Mouse (Mus musculus) MN1 (cell line): ENCODE measurements at regions not wholly inside any gene's neighbourhood (a gene's known extent, or its start where the extent isn't known, plus 50 kb on each side); places are given as distances from the start of the nearest gene placed in this dataset.
"Not testable (repeated sequence)": the region's sequence is repeated elsewhere in the genome, so short reads cannot be mapped to it uniquely, and the experiment has no call there.

Source experiments
- DNase-seq: peaks from one replicate; pipeline ENCODE4 v3.0.0-alpha.2; 2016; ENCODE audit warnings: low spot score

DNA sequence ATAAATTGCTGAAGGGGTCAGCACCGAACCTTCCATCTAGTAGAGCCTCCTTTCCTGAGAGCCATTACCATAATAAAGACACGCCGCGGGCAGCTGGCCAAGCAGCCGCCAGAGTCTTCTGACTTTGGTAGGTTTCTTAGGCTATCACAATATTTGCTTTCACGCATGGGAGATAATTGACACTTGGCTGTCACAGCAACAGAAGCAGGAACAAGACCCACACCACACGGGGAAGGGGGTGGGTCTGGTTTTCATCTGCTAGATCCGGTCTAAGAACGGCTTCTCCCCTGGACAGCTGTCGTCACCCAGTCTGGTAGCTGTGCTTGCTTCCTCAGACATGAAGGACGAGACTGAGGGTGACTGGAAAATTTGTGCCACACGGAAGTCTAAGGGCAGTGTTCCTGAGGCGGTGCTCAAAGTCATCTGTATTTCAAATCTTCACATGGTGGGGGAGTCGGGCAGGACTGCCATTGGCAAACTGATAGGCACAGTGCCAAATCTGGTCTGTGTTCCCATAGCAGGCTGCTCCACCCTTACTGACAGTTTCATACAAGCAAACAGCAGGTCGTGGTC lies 188.9 kb upstream of the Gm10131 start:
- DNase-seq = peak; percentile 97

GRCm38 (mm10) chr8:34294721-34295120 lies 183.2 kb upstream of the Gm10131 start:
- DNase-seq = no peak

- DNase-seq = no peak
Observed at GRCm38 (mm10) chr8:34290670-34291069, 179.1 kb upstream of the Gm10131 start.

DNA sequence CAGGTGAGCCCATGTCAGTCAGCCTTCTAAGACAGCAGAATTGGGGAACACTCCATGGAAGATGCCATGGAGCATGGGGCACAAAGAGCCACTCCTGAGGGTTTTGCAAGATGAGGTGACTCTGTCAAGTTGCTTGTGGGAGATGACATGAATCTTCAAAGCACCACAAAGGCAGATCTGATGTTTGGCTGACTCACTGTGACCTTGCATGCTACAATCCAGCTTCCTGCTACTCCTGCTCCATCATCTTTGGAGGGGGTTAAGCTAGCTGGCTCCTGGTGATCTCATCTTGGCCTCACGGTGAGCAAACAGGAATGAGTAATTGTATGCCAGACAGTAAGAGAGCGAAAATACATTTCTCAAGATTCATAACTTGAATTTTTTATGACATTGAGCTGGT lies 176.3 kb upstream of the Gm10131 start:
- peak; percentile 38 for DNase-seq

- DNase-seq = no peak
Observed at GRCm38 (mm10) chr8:34284576-34284975, 173.0 kb upstream of the Gm10131 start.

- peak; percentile 52 for DNase-seq
Observed at GRCm38 (mm10) chr8:34280433-34280832, 168.9 kb upstream of the Gm10131 start.

GRCm38 (mm10) chr8:34275977-34276660 lies 164.6 kb upstream of the Gm10131 start:
- DNase-seq = peak; percentile 42

DNA sequence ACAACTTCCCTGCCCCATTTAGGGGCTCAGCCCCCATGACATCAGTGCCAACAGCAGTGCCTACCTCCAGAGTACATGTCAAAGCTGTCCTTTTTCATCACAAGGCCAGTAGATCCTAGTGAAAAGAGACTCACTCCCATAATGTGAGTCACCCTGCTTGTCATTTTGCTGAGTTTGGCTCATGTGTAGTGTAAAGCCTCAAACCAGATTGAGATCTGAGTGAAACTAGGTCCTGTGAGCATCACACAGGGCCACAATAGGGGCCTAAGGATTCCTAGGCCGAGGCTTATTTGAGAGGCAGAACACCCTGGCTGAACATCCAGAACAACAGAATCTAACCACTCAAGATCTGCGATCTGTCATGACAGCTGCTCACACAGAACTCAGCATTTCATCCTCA lies 163.3 kb upstream of the Gm10131 start:
- DNase-seq = not testable (repeated sequence)

- no peak for DNase-seq
Observed at GRCm38 (mm10) chr8:34274171-34274570, 162.6 kb upstream of the Gm10131 start.

DNA sequence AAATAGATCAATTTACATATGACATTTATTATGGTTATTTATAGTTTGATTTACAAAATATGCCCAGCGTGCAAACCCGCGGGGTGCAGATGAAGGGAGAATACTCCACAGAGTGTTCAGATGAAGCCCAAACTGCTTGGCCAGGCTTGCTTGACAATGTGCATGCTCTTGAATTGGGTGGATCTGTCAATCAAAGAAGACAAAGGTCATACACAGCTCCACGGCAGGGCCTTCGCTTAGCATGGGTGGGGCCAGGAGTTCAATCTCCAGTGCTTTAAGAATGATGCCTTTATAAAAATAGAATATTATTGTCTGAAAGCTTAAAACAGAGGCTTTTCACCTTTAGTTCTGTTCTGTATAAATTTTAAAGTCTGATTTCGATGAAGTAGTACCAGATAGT lies 158.3 kb upstream of the Gm10131 start:
- no peak for DNase-seq

- no peak for DNase-seq
Observed at GRCm38 (mm10) chr8:34268806-34269520, 157.4 kb upstream of the Gm10131 start.

GRCm38 (mm10) chr8:34254978-34255377 lies 143.4 kb upstream of the Gm10131 start:
- no peak for DNase-seq

DNA sequence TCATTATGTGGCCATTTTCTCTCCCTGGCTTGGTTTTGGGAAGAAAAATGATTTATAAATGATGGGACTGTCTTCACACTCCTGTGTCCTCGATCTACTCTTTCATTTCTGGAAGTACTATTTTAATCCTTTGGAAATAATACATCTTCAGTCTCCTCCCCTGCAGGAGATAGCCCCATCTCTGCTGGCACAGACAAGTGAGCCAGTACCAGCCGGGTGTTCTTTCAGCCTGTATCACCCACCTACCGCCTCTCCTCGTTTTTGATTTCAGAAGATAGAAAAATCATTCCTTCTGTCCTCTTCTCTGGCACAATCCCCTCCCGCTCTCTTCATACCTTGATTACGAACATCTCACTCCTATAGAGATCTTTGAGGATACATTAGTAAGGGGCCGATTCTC lies 140.4 kb upstream of the Gm10131 start:
- no peak for DNase-seq

- no peak for DNase-seq
Observed at GRCm38 (mm10) chr8:34239346-34239900, 127.9 kb upstream of the Gm10131 start.

DNA sequence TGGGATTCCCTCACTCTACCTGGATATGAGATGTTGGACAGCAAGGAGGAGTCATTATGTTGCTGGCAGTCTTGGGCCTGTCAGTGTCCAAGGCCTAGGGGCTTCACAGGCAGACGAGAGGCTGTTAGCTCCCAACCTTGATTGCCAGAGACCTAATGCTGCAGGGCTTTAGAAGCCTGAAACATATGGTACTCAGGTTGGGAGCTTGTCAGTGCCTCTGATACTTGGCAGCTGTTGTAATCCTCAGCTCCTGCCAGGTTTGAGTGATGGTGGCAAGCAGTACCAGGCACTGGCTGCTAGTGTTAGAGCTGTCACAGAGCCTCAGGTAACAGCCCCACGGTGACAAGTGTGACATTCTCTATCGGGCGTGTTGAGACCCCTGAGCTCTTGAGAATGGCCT lies 122.2 kb upstream of the Gm10131 start:
- DNase-seq = no peak

DNA sequence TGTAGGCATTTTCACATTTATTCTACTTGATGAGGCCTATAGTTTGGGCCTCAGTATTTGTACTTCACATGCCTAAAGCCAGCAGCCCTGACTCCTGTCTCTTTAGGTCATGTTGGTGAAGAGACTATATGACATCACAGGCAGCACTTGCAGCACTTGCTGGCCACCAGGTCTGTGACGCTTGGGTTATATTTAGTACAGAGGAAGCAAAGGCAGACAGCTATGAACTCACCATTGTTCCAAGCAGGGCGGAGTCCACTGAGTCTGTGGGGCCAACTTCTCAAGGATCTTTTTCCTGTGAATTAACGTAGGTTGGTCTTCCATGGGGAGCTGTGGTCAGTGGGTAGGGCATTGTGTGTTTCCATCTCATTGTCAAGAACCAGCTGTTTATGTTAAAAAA lies 117.9 kb upstream of the Gm10131 start:
- no peak for DNase-seq

- peak; percentile 95 for DNase-seq
Observed at GRCm38 (mm10) chr8:34225011-34225890, 113.7 kb upstream of the Gm10131 start.

DNA sequence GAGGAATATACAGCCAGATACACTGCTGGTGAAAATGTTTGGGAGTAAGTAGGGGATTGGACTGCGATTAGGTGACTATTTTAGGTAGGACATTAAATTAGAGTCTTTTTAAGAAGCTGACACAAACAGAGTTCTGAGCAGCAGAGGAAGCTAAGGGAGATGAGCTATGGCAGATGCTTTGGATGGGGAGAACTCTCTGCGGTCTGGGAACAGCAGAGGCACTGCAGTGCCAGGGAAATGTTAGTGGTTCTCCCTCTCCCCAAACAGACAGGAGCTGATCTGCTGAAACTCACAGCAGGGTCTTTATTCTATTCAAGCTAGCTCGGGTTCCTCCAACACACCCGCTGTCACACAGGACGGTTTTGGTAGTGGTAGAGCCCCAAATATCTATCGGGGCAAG lies 110.7 kb upstream of the Gm10131 start:
- no peak for DNase-seq
